Mouse (Mus musculus) liver, embryonic 16.5 days (tissue): ENCODE results near the gene Xirp1. TPM values are rescaled to one million over a fixed set of nuclear protein-coding genes. Genes with fewer than 3 reads are reported as not detected.
"Not testable (repeated sequence)": the region's sequence is repeated elsewhere in the genome, so short reads cannot be mapped to it uniquely, and the experiment has no call there.

Experiments
- ATAC-seq: fragments of 200-750 bp; cut with Nextera tagmentation; 2 replicates; pipeline ENCODE4 v1.8.0; 2017; ENCODE audit warnings: low read depth, mild to moderate bottlenecking, moderate number of reproducible peaks, moderate library complexity
- H3K27ac ChIP-seq: fragments of 300-500 bp; sonication (generic); 2 replicates; pipeline ENCODE4 v1.5.1; 2014; ENCODE audit warnings: mild to moderate bottlenecking, low read length
- H3K27me3 ChIP-seq: fragments of 300-500 bp; sonication (generic); 2 replicates; pipeline ENCODE4 v1.6.1; 2014; ENCODE audit warnings: low read depth, low read length, mixed read lengths; ENCODE audit not compliant: control insufficient read depth, insufficient read depth
- H3K36me3 ChIP-seq: fragments of 300-500 bp; sonication (generic); 2 replicates; pipeline ENCODE4 v1.6.1; 2014; ENCODE audit warnings: mild to moderate bottlenecking; ENCODE audit not compliant: control insufficient read depth, insufficient read depth
- H3K4me1 ChIP-seq: fragments of 300-500 bp; sonication (generic); 2 replicates; pipeline ENCODE4 v1.6.1; 2014; ENCODE audit warnings: low read depth, low read length, mixed read lengths; ENCODE audit not compliant: control insufficient read depth
- H3K4me2 ChIP-seq: fragments of 300-500 bp; sonication (generic); 2 replicates; pipeline ENCODE4 v1.6.1; 2014; ENCODE audit warnings: low read depth, low read length, mixed read lengths
- H3K4me3 ChIP-seq: fragments of 300-500 bp; sonication (generic); 2 replicates; pipeline ENCODE4 v1.5.1; 2014; ENCODE audit warnings: low read depth, mild to moderate bottlenecking, low read length
- H3K9ac ChIP-seq: fragments of 300-500 bp; sonication (generic); 2 replicates; pipeline ENCODE4 v1.6.1; 2014; ENCODE audit warnings: low read depth, low read length
- H3K9me3 ChIP-seq: fragments of 300-500 bp; sonication (generic); replicated peaks from 2 replicates; pipeline ENCODE4 v1.6.1; 2016; ENCODE audit warnings: low read length; ENCODE audit not compliant: control insufficient read depth
- WGBS: fragments of 180-500 bp; shearing (Covaris S2); extraction: QIAGEN DNeasy Blood & Tissue Kit; methylation state at CpG from one replicate; pipeline ENCODE4 v1.1.7; 2014; ENCODE audit not compliant: insufficient replicate concordance; 5-methylcytosine and 5-hydroxymethylcytosine counted together
- polyA plus RNA-seq: library from polyadenylated mRNA; unstranded; fragments of >200 nt; fragmentation: Nextera tagmentation; extraction: Ambion mirVana; gene quantifications from 2 replicates; pipeline ENCODE4 v1.2.1, GENCODE M21; 2015

Xirp1 gene
- polyA plus RNA-seq, 1 experiment from 2014 or later, result 0.26 TPM

- not testable (repeated sequence) for H3K9ac ChIP-seq, H3K4me3 ChIP-seq, H3K4me2 ChIP-seq, H3K36me3 ChIP-seq, ATAC-seq, H3K27ac ChIP-seq, H3K9me3 ChIP-seq, H3K27me3 ChIP-seq
- 65% methylated on average over 6 of the region's 6 CpGs for WGBS
- peaks cover 14% of the 10 kb centered on the region for H3K4me1 ChIP-seq
These were observed 11.2 kb downstream of the Xirp1 start for GRCm38 (mm10) chr9:120012161-120012560.

DNA sequence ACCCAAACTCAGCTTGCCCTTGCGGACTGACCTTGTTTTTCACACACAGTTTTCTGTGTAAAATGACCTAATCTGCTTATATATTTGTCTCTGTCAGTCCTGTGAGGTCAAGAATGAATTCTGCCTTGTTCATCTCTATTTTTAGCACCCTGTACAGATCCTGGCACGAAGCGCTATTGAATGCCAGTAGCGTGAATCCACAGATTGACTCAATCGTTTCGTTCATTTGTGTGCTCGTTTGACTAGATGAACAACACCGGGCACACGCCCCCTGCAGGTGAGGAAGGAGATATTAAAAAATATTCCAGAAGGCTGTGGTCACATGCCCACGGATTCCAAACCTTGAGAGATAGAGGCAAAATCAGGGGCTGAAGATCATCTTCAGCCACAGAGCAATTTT lies 11.9 kb downstream of the Xirp1 start:
- peak overlapping the region; percentile 74 for H3K4me2 ChIP-seq
- peak overlapping the region; percentile 49 for H3K4me3 ChIP-seq
- ATAC-seq, result peak; percentile 28
- no peaks in the 10 kb centered on the region for H3K36me3 ChIP-seq
- no peaks in the 10 kb centered on the region for H3K9me3 ChIP-seq
- H3K9ac ChIP-seq, result no peak overlapping the region
- H3K4me1 ChIP-seq, result peaks cover 14% of the 10 kb centered on the region
- WGBS, result 1% methylated on average over 10 of the region's 10 CpGs
- peak overlapping the region; percentile 10; the same call in 1 of the 2 replicates for H3K27ac ChIP-seq
- no peaks in the 10 kb centered on the region; the same call in 1 of the 2 replicates for H3K27me3 ChIP-seq

DNA sequence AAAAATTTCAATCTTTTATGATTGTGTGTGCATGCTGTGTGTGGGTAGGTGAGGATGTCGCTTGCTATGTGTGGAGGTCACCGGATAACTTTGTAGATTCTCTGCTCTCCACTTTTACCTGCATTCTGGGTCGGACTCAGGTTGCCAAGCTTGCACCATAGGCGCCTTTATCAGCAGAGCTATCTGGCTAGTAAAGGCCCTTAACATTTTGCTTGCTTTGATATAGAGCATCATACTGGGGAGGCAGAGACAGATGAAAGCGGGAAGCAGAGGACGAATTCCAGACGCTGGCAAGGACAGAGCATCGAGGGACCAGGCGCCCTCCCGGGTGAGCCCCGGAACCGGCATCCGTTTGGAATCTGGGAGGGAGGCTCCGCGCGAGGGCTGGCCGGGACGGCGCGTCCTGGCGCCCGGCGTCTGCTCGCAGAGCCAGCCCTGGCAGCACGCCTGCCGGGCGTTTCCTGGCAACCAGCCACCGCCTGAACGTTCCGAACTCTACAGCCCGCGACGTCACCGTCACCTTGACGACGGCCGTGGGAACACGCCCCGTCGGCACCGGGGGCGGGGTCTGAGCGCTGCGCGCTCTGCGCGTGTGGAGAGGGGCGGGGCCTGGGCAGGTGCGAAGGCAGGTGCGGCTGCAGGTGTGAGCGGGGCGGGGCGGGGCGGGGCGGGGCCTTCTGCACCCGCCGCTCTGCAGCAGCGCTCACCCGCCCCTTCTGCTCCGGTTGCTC lies 12.5 kb downstream of the Xirp1 start:
- Histone ChIP-seq H3K4me2 (peak overlapping the region; percentile 74), H3K4me1 (peaks cover 14% of the 10 kb centered on the region), H3K36me3 (no peaks in the 10 kb centered on the region), H3K4me3 (peak overlapping the region; percentile 49), H3K27me3 (no peaks in the 10 kb centered on the region; the same call in 1 of the 2 replicates), H3K9ac (no peak overlapping the region), H3K9me3 (no peaks in the 10 kb centered on the region), H3K27ac (peak overlapping the region; percentile 58)
- WGBS, result 3% methylated on average over 53 of the region's 60 CpGs
- peak; percentile 92 for ATAC-seq

GRCm38 (mm10) chr9:120009871-120010270 lies 13.5 kb downstream of the Xirp1 start:
- ATAC-seq, result no peak
- H3K9ac ChIP-seq, result no peak overlapping the region
- no peaks in the 10 kb centered on the region for H3K9me3 ChIP-seq
- 63% methylated on average over 3 of the region's 3 CpGs for WGBS
- H3K36me3 ChIP-seq, result no peaks in the 10 kb centered on the region
- H3K27ac ChIP-seq, result no peak overlapping the region
- H3K4me2 ChIP-seq, result no peak overlapping the region
- no peak overlapping the region for H3K4me3 ChIP-seq
- H3K4me1 ChIP-seq, result peaks cover 14% of the 10 kb centered on the region
- H3K27me3 ChIP-seq, result no peaks in the 10 kb centered on the region; the same call in 1 of the 2 replicates

GRCm38 (mm10) chr9:120009226-120009841 lies 14.1 kb downstream of the Xirp1 start:
- ATAC-seq, result no peak
- H3K4me1 ChIP-seq, result peaks cover 14% of the 10 kb centered on the region
- no peak overlapping the region for H3K9ac ChIP-seq
- H3K9me3 ChIP-seq, result no peaks in the 10 kb centered on the region
- 63% methylated on average over 7 of the region's 7 CpGs for WGBS
- no peak overlapping the region for H3K4me3 ChIP-seq
- no peak overlapping the region for H3K27ac ChIP-seq
- H3K36me3 ChIP-seq, result no peaks in the 10 kb centered on the region
- no peaks in the 10 kb centered on the region; the same call in 1 of the 2 replicates for H3K27me3 ChIP-seq
- no peak overlapping the region for H3K4me2 ChIP-seq

DNA sequence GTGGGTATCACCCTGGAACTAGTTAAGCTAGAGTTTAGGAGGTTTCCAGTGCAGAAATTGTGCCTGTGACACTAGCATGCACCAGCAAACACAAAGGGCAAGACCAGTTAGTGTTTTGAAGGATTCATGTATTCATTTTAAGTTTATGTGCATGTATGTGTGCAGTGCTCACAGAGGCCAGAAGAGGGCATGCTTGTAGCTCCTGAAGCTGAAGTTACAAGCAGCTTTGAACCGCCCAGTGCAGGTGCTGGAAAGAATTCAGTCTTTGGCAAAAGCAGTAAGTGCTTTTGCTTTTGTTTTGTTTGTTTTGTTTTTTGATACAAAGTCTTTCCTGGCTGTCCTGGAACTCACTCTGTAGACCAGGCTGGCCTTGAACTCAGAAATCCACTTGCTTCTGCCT lies 15.6 kb downstream of the Xirp1 start:
- H3K4me3 ChIP-seq, result no peak overlapping the region
- H3K27ac ChIP-seq, result no peak overlapping the region
- no peaks in the 10 kb centered on the region for H3K9me3 ChIP-seq
- H3K36me3 ChIP-seq, result no peaks in the 10 kb centered on the region
- no peaks in the 10 kb centered on the region; the same call in 1 of the 2 replicates for H3K27me3 ChIP-seq
- H3K4me2 ChIP-seq, result no peak overlapping the region
- WGBS, result 79% methylated on average over 1 of the region's 1 CpGs
- no peak for ATAC-seq
- H3K9ac ChIP-seq, result no peak overlapping the region
- H3K4me1 ChIP-seq, result peaks cover 15% of the 10 kb centered on the region

DNA sequence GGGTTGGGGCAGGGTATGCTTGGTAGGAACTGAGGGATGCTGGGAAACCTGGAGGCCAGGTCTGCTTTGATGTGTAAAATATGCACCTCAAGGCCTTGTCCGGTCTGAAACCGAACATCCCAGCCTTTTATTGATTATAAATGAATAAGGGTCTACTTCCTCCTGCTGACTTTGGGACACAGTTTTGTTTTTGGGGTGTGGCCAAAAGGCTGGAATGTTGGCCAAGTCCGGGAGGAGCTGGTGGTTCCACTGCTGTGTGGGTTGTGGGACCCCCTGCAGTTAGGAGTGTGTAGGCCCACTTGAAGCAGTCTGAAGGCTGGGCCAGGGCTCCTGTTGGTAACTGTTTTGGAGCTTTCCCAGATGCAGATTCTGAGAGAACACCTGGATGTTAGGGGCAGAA lies 17.5 kb downstream of the Xirp1 start:
- no peak overlapping the region for H3K27ac ChIP-seq
- no peak for ATAC-seq

DNA sequence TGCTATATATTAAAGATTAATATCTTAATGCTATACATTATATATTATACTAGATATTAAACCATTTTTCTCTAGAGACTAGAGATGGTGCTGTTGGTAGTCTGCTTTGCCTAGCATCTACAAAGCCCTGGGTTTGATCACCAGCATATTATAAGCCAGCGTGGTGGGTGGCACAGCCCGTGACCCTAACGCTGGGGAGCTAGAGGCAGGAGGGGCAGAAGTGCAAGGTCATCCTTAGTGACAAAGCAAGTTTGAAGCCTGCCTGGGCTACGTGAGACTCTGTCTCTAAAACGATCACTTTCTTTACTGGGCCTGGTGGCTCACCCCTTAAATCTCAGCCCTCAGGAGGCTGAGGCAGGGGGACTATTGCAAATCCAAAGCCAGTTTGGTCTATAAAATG lies 20.5 kb downstream of the Xirp1 start:
- WGBS, result 37% methylated on average over 5 of the region's 5 CpGs
- Histone ChIP-seq H3K36me3 (no peaks in the 10 kb centered on the region), H3K4me2 (0 out of 2 replicates have a peak overlapping the region, but pooled peaks have one; percentile 75), H3K4me3 (no peak overlapping the region), H3K9ac (no peak overlapping the region), H3K27me3 (no peaks in the 10 kb centered on the region), H3K9me3 (no peaks in the 10 kb centered on the region), H3K4me1 (peaks cover 13% of the 10 kb centered on the region), H3K27ac (no peak overlapping the region)
- no peak for ATAC-seq

More for the DNA sequence above, 17.5 kb downstream of the Xirp1 start:
- Histone ChIP-seq H3K4me1 (peaks cover 18% of the 10 kb centered on the region), H3K27me3 (no peaks in the 10 kb centered on the region), H3K4me3 (no peak overlapping the region), H3K9ac (no peak overlapping the region), H3K36me3 (no peaks in the 10 kb centered on the region), H3K9me3 (no peaks in the 10 kb centered on the region), H3K4me2 (no peak overlapping the region)
- WGBS, result 63% methylated on average over 3 of the region's 3 CpGs
